10 mouse cellular contexts compared by ENCODE assay signal in the genomic region with DNA sequence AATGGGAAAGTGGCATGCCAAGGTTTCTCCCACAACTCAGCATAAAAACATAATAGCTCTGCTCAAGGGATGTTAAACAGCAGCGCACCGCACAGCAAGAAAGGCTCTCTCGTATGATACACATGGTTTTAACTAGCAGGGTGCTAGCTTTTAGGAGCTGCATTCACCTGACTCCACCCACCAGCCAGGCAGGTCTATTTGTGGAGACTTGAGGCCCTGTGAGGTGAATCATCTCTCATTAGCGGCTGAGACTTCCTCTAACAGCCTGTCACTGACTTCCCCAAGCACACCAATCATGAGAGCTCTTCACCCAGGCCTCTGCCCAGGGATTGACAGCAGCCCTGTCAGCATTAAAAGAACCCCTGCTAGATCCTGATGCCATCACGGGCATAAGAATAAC.
DNase-seq lines count a peak whose midpoint lies in the region; ATAC-seq and TF ChIP-seq lines count a peak whose summit lies in the region.
"Had no signal": no experiment of that assay in that cellular context is flagged by ENCODE, and none has a peak within 500 bp of the region (broad histone marks: within the 10 kb centered on the region; RNA-seq: fewer than 3 reads in every experiment).

No protein-coding gene starts in this region.

- H3K4me2 ChIP-seq in hindbrain, embryonic 11.5 days (replicated peaks; ENCODE audit: low read depth, low read length), result no peak overlapping the region

- H3K27ac ChIP-seq in left cerebral cortex, adult 2 months, result no peak overlapping the region
- H3K27ac ChIP-seq in kidney, adult 2 months (ENCODE audit: insufficient read depth, low read depth, low read length), result no peak overlapping the region
- H3K27ac ChIP-seq in hindbrain, embryonic 11.5 days (ENCODE audit: low read depth, low read length), result no peak overlapping the region
- H3K27ac ChIP-seq: kidney, postnatal 0 days had no signal

- intact Hi-C loops in left cerebral cortex, postnatal 4 days (cut with DNase I), result no loop called here
- intact Hi-C loops in left cerebral cortex, adult 2 months (cut with DNase I), result loop anchor here (5.0 kb wide), 3 partner anchors 69 to 156 kb away; no protein-coding TSS in a partner anchor

- H3K4me1 ChIP-seq in kidney, adult 2 months (ENCODE audit: control insufficient read depth, insufficient read depth, low read length), result no peaks in the 10 kb centered on the region
- H3K4me1 ChIP-seq in hindbrain, embryonic 11.5 days (replicated peaks; ENCODE audit: control insufficient read depth, insufficient read depth, low read length), result no peaks in the 10 kb centered on the region

- DNase-seq in left cerebral cortex, adult 18-20 months (ENCODE audit: low spot score in 2 of 2), result peak; percentile 18 to 39
- DNase-seq in left cerebral cortex, postnatal 4 days, result no peak
- DNase-seq in brain, embryonic 18.5 days (ENCODE audit: low read depth, low spot score), result peak; percentile 14
- peak; percentile 31 to 56 for DNase-seq in left cerebral cortex, adult 2 months (ENCODE audit: extremely low spot score in 1 of 2, low spot score in 2 of 2)
- peak; percentile 41 to 44 for DNase-seq in right cerebral cortex, postnatal 36 days (ENCODE audit: low spot score in 2 of 2)
- DNase-seq in kidney, adult 2 months, result no peak
- DNase-seq in cerebellum, adult 9-10 months, result no peak
- no peak for DNase-seq in hindbrain, embryonic 11.5 days (ENCODE audit: low spot score)

- no peaks in the 10 kb centered on the region; the same call in 1 of the 2 replicates for H3K27me3 ChIP-seq in kidney, adult 2 months (replicated peaks; ENCODE audit: control insufficient read depth, insufficient read depth, low read length)
- no peaks in the 10 kb centered on the region for H3K27me3 ChIP-seq in hindbrain, embryonic 11.5 days (ENCODE audit: control insufficient read depth, insufficient read depth, low read length)

- no peak overlapping the region for H3K4me3 ChIP-seq in left cerebral cortex, adult 2 months
- no peak overlapping the region for H3K4me3 ChIP-seq in kidney, adult 2 months (ENCODE audit: insufficient read depth, low read depth, low read length)
- H3K4me3 ChIP-seq in hindbrain, embryonic 11.5 days (ENCODE audit: low read depth, low read length), result no peak overlapping the region
- H3K4me3 ChIP-seq: myocyte had no signal

- no peak overlapping the region for H3K9ac ChIP-seq in hindbrain, embryonic 11.5 days (ENCODE audit: low read depth, low read length)

- H3K36me3 ChIP-seq in kidney, adult 2 months (ENCODE audit: control insufficient read depth, insufficient read depth, low read length), result no peaks in the 10 kb centered on the region
- no peaks in the 10 kb centered on the region for H3K36me3 ChIP-seq in hindbrain, embryonic 11.5 days (ENCODE audit: control insufficient read depth, insufficient read depth, low read length)

- ATAC-seq in hindbrain, embryonic 11.5 days (ENCODE audit: low FRiP score), result no peak

- no peak for TF ChIP-seq CTCF in left cerebral cortex, adult 2 months (IDR thresholded peaks at IDR 0.05)
- TF ChIP-seq CTCF in kidney, adult 2 months (conservative IDR thresholded peaks at IDR 0.05; ENCODE audit: insufficient read depth, insufficient read length, low read depth, low read length), result no peak

- TF ChIP-seq POLR2A in kidney, adult 2 months (IDR thresholded peaks at IDR 0.05; ENCODE audit: low read depth, low read length), result no peak

- 68% methylated on average over 5 of the region's 5 CpGs for WGBS in kidney, adult 2 months
- WGBS in hindbrain, embryonic 11.5 days, result 70% methylated on average over 5 of the region's 5 CpGs

- no peaks in the 10 kb centered on the region for H3K9me3 ChIP-seq in hindbrain, embryonic 11.5 days (ENCODE audit: control insufficient read depth, low read length)

Comparison
In these comparisons a context has a peak if more than half of its experiments do, and no peak if none do; other contexts are left out.
1. DNase-seq: peak in left cerebral cortex, adult 18-20 months (2 of 2), brain, embryonic 18.5 days (single experiment), left cerebral cortex, adult 2 months (2 of 2) and right cerebral cortex, postnatal 36 days (2 of 2); none in left cerebral cortex, postnatal 4 days (single experiment), kidney, adult 2 months (single experiment), cerebellum, adult 9-10 months (single experiment) and hindbrain, embryonic 11.5 days (single experiment).